Mouse (Mus musculus) WW6 (cell line): Measurements from ENCODE around the gene Sh3bp4.

Experiments used
- DNase-seq: peaks from one replicate; pipeline ENCODE4 v3.0.0-alpha.2; 2013; ENCODE audit warnings: low read depth, low spot score

Gene Sh3bp4

DNA sequence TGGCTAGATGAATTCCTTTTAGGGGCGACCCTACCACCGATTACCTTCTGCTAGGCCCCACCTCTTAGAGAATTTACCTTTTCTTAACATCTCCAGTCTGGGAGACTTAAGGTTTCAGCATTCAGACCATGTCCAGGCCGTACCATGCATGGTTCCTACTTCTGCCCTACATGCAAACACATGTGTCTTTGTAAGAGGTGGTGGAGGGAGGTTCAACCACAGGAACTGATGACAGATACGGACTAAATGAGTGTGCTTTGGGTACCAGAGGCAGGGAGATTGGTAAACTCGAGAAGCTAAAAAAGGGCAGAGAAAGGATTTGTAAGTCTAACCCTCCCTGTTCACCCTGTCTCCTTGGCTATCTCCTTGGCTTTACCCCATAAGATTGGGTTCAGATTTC is 23.5 kb downstream of the Sh3bp4 start:
- DNase-seq: no peak

DNA sequence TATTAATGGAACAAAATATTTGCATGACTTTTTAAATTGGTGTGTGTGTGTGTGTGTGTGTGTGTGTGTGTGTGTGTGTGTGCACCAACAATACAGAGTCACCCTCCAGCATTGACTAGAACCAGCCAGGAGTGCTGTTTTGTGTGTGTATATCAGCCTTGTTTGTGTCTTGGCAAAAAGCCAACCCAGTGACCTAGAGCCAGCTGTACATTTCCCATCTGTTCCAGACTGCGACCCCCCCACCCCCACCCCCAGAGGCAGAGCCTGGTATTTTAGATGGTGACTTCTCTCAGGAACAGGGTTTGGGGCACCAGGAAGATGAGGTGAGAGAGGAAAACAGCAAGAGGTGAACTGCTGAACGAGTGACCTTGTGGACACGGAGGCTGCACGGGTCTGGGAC is 24.2 kb downstream of the Sh3bp4 start:
- no peak for DNase-seq

DNA sequence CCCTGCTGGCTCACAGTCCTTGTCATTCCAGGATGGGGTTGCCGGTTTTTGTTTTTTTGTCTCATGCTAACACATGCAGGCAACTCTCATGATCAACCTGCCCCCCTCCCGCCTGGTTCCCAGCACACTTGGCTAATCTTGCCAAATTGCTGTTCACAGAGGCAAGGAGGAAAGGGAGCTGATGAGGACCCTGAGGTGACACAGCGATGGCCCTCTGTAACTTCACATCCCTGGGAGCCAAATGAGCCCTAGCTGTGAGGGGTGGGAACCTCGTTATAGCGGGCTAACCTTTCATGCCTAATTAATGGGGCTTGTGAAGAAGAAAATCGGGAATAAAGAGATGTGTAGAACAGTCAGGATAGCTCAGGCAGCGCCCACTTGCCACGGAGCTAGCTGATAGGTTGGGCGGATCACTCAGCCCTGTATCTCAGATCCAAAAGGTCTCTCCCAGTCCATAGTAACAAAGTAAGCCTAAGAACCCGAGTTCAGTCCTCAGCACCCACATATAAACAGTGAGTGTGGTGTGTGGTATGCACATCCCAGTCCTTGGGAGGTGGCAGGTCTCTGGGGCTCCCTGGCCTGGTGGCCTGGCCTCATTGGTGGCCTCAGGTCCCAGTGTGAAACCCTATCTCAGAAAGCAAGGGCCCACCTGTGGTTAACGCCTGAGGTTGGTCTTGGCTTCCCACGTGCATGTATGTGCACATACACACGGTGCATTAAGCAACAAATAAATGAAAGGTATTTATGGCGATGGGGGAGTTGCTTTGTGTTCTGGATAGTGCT is 25.6 kb downstream of the Sh3bp4 start:
- DNase-seq: no peak

DNA sequence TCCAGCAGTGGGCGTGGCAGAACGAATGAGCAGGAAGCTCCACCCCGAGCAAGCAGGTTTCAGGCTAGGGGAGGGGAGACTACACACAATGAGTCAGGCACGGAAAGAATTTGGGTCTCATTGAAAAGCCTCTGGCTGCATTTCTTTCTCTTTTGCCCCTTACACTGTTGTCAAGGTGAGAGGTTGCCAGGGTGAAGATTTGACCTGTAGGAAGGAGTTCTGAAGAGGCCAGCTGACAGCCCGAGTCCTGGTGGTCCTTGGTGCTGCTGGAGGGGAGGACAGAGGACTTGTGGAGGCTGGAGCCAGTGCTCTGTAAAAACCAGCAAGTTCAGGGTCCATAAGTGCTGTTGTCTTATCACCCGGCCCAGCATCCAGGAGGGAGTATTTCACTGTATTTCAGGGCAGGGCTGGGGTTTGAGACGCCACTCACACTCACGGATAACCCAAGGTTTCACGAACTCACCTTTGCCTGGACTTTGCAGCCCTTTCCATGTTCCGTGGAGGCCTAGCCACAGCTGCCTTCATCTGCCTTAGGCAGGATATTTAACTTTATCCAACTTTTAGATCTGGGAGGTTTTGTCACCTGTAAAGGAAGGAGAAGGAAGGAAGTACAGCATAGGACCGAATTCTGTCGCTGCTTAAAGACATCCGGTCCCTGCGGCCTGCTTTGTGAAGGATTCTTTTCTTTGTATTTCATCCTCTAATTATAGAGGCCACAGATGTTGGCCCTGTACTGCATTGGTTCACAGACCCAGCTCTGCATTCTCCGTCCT is 32.2 kb downstream of the Sh3bp4 start:
- DNase-seq: peak; percentile 59

DNA sequence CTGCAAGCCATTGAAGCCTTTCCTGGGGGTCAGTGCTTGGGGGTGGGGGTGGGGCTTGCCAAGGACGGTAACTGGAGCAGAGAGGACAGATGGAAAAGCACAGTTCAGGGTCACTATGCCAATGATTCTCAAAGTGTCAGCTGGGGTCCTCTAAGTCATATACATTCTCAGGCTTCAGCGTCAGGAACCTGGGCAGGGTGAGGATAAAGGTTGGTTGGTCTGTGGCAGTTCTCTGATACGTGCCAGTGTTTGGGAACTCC is 32.7 kb downstream of the Sh3bp4 start:
- no peak for DNase-seq

DNA sequence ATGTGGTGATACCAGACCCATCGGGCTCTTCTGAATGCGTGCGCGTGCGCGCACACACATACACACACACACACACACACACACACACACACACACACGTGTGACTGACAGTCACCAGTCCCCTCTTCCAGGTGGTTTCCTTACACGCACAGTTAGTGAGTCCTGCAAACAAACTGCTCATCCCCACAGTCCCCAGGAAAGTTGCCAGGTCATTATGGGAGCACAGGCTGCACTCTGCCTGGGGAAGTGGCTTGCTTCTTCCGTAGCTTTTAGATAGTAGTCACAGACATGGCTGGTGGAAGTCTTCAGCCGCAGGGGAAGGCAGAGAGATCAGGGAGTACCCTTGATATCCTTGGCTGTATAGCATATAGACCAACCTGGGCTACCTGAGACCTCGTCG is 33.3 kb downstream of the Sh3bp4 start:
- no peak for DNase-seq

DNA sequence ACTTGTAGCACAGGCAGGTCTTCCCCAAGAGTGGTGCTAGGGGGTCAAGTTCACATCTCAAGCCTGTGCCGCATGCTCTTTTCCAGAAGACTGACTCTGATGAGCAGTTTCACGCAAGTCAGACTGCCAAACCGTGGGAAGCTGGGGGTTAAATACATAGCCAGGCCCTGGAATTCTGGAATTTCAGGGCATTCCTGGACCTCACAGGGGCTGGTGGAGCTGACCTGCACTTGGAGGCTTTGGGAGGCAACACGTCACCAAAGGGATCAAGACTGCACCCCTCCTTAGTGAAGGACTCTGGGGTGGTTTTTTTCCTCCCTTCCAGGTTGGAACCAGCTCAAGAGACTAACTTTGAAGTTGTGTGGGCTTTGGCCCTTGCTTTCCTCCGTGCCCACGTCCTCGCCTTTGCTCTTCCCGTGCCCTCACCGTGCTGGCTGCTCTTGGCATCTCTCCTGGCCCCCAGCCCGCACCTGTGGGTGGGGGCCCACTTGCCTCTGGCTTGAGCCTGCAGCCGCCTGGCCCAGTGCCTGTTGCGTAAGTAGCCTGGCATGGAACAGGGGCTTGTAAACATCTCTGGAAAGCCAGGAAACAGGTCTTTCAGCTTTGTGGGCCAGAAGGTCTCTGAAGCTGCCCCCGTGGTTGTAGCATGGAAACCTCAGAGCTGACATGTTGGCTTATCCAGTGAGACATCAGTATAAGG is 34.0 kb downstream of the Sh3bp4 start:
- DNase-seq: no peak

DNA sequence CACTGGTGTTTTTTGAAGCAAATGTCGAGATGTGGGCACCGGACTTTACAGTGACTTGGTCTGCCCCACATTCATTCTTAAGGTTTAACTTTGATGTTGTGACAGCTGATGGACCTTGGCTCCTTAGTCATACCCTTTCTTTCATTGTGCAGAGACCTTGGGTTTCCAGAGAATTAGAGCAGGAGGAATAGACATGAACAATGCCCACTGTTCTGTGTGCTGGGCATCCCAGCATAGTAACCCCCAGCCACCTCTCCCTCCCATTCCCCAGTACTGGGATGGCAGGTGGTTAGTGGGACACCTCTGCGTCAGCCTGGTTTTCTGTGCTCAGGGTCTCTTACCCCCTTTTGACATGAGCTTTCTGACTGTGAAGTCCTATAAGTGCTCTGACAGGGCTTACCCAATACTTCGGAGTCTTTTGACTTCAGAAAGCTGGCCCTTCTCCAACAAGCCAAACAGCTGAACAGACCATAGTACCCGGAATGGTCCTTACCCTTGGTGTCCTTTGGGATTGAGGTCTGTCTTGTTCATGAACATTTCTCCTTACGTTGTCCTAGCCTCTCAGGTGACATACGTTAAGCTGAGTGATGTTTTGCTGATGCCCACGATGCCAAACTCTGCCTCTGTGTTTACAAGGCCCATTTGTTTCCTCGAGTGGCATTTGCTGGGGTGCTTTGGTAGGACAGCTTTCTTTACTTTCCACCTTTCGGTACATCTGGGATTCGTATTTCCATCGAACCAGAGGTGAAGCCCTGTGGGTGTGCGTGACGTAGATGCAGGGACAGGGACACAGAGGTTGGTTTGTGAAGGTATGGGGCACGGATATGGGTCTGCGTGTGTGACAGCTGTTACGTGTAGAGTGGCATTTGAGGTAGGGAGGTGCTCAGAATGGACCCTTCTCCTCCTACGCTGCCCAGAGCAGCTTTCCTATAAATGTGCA is 35.9 kb downstream of the Sh3bp4 start:
- DNase-seq: no peak

DNA sequence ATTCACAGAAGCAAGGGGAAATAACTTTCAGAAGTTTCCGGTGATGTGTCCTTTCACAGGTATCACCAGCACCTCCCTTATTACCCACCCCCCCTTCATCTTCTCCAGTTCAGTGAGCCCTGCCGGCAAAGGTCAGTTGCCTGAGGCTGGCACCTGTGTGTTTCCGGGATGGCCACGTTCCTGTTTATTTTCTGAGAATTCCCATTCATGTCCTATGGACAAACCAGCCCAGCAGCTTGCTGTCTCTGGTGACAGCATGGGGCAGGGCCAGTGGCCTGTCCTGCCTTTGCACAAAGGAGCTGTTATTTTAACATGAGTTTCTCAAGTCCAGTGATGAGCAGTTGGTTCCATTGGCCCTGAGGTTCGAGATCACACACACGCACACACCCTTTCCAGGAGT is 37.3 kb downstream of the Sh3bp4 start:
- DNase-seq: no peak

DNA sequence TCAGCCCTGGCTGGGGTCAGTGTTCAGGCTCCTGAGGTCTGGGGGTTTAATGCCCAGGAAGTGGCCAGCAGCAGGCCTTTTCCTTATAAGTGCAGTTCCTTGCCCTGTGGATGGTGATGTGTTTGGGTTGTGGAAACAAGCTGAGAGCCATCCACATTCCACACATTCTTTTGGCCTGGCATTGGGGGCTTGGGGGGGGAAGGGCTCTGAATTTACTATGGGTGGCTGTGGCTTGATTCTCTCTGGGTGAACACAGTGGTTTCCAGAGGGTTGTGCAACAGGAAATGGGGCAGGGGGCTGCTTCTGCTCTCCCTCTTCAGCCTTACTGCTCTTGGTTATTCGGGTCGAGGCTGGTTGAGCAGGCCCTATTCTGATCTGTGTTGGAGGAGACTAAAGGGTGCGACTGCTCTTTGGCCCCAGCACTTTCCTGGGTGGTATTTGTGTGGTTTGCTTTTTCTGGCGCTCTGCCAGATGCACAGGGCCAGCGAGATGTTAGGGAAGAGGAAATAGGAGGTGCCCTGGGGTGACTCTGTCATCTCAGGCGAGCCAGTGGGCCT is 38.2 kb downstream of the Sh3bp4 start:
- no peak for DNase-seq

DNA sequence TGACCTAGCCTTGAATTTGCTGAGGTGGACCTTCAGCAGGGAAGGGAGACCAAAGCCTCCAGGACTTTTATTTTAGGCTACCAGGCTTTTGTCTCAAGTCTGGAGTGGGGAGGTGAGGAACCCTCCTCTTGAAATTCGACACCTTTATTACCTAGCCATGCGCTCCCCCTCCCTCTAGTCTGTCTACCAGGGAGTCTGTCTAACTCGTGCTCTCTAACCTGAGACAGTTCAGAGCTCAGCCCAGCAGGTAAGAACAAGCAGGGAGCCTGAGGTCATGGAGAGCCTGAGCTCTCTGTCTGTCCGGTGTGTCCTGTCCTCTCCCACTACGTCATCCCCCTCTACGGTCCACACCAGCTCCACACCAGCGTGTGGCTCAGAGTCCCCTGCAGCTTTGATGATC is 39.6 kb downstream of the Sh3bp4 start:
- no peak for DNase-seq

DNA sequence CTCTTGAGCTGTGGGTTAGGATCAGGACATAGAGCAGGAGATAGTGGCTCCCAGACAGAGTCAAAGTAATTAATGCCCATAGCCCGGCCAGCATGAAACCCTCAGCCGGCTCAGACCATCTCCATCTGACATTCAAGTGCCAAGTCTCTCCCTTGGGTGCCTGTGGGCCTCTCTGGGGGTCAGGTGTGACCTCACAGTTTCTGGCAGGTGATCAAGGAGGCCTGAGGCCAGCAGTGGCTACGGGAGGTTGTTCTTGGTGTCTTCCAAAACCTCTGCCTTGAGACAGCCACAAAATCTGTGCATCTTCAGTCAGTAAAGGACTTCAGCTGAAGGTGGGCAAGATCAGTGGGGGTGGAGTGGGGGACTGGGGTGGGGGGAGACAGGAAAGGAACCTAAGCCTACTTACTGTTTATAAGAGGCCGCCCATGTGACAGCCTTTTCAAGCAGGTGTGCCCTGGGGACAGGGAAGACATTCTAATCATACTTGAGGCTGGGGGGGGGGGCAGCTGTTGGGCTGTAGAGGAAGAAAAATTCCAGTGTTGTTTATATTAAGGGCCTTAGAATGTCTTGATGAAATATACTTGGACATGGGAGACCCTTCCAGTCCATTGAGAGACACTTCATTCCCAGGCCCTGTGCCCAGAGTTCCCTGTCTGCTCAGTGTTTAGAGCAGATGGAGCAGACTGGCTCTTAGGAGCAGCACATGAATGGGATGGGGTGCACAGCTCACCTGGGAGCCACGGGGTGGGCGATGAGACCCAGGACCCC is 40.7 kb downstream of the Sh3bp4 start:
- DNase-seq: no peak

DNA sequence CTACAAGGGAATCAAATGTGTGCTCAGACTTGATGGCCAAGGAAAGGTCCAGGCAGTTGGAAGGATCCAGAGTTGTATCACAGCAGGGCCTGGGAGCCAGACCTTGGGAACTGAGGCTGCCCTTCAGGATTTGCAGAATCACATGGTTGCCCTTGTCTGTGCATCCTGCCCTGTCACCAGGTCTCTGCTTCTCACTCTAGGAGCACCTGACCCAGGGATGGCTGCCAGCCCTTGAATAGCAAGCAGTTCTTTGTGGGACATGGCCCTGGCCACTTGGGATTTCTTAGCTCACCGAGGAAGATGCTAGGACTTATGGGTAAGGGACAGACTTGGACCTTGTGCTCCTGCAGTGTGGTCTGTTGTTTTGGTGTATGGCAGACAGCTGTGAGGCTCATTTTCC is 42.3 kb downstream of the Sh3bp4 start:
- no peak for DNase-seq

DNA sequence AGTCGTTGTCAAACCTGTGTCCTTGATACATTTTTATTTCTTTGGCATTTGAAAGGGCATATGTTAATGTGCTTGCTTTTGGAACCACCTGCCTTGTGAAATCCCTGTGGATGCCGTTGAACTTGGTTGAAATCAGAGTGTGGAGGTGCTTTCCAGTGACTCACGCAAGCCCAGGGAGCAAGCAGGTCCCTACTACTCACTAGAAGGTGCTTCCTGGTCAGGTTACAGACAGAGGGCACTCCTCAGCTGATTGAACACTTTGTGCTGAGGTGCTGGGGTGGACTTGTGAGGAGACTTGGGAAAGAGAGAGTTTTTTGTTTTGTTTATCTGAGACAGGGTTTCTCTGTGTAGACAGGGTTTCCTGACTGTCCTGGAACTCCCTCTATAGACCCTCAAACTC is 43.5 kb downstream of the Sh3bp4 start:
- no peak for DNase-seq

DNA sequence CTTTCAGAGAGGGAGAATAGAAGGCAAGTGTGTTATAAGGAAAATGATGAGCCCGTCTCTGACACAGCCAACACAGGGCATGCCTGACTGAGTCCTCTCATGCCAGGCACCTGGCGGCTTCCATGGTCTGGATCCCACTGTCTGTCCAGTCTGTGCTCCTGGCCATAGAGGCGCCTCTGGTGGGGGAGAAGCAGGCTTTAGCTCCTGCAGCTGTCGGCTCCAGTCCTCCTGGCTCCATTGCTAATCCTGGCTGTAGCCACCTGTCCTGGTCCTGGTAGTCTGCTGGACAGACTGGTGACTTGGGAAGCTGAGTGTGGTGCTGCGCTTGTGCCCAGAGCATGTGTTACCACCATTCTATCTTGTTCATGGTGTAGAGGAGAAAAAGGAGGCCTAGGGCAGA is 46.8 kb downstream of the Sh3bp4 start:
- no peak for DNase-seq

DNA sequence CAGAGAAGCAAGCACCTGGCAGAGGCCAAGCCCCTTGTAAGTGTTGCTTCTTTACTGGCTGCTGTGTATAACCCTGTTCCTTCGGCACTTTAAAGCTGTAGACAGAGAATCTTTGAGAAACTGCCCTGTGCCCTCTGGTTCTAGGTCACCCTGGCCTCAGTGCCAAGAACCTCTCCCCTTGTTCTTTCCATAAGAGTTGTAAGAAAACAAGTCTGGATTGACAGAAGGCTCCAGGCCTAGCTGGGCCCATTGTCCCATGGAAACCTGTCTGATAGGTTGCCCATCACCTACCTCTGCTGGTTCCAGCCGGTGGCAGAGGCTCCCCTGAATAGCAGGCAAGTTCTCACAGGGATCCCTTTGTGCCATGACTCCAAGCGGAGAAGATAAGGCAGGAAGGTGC is 47.9 kb downstream of the Sh3bp4 start:
- no peak for DNase-seq

DNA sequence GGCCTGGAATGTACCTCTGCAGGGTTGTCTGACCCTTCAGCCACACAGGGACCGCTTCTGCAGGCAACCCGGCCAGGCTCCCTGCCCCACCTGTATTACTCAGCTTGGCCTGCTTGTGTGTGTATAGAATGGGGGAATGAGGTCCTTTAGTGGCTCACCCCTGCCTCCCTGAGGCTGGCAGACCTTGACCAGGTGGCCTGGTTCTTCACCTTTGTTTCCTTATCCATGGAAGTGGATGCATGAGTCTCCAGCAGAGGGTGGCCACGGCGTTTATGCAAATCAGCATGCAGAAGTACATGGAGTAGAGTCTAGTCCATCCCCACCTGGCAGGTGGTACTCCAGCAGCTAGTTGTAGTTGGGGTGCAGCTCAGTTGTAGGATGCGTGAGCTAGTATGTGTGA is 48.6 kb downstream of the Sh3bp4 start:
- DNase-seq: no peak

DNA sequence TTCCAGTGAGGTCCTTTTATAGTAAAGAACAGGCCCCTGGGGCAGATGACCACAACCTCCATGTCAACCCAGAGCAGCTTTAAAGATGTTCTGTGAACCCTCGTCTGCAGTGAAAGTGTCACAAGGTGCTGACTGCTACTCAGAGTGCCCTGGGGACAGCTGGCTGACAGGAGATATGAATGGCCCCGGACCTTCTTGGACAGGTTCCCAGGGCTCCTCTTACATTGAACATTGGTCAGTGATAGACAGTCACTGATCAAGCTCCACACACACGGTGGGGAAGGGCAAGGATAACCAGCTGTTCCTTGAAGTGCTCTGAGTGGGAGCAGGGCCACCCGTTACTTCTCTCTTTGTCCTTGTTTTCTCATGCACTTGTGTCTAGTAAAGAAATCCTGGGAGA is 50.1 kb downstream of the Sh3bp4 start:
- no peak for DNase-seq

DNA sequence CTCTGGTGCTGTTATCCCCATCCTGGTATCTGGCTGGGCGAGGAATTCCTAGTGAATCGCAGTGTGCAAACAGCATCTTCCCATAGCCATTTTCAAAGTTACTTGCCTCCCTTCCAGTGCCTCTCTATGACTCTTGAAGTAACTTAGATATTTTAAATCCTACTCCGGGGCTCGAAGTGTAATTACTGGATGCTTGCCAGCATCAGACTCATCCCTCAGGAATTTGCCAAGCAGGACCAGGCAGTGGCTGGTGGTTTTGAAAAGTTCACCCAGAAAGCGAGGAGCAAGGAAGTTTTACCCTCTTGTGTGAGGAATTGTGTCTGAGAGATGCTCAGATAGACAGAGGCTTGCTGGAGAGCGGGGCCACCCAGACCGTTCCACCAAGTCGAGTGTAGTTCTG is 51.3 kb downstream of the Sh3bp4 start:
- no peak for DNase-seq

DNA sequence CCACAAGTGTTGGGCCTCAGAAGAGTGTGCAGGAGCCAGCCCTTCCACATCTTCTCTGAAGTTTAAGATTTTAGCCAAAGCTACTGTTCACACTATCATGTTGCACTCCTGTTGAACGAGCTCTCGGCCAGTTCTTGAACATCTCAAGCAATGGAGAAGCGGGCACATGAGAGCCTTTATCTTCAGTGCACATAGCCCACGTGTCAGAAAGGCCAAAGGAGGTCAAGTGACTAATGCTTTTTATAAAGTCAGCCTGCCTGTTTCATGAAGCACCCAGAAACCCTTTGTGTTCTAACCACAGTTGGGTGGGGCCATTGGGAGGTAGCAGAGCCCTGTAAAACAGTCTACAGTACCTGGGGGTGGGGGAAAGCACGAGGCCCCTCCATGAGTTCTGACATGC is 52.2 kb downstream of the Sh3bp4 start:
- DNase-seq: no peak

DNA sequence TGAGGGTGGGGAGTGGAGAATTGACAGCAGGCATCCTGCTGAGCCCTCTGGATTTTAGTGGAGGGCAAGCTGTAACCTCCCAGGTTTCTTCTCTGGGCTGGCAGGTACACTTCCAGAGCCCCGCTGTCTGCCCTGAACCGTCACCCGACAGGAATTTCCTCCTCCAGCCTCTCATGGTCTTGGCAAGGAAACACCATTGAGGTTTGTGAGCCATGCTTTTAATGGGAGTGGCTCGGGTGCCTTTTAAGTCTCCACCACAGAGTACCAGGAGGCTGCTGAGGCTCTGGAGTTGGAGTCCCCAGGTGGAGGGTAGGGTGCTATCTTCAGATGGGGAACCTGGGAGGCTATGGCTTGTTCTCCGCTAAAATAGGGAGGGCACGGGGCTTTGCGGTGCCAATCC is 53.9 kb downstream of the Sh3bp4 start:
- DNase-seq: no peak
